Mouse (Mus musculus) embryonic fibroblast, embryonic 13.5 days (primary cell): ENCODE data around the gene Ubc. TPM values are rescaled to one million over a fixed set of nuclear protein-coding genes. Genes with fewer than 3 reads are reported as not detected.
"Not testable (repeated sequence)": the region's sequence is repeated elsewhere in the genome, so short reads cannot be mapped to it uniquely, and the experiment has no call there.

Experiments used
- H3K27ac ChIP-seq: 2 replicates; pipeline ENCODE4 v1.5.1; 2012; ENCODE audit warnings: low read length, control low read depth, inconsistent platforms; ENCODE audit not compliant: insufficient read depth
- H3K4me1 ChIP-seq: 2 replicates; pipeline ENCODE4 v1.6.1; 2011; ENCODE audit warnings: low read length; ENCODE audit not compliant: control insufficient read depth, insufficient read depth
- H3K4me3 ChIP-seq: 2 replicates; pipeline ENCODE4 v1.5.1; 2011; ENCODE audit warnings: mild to moderate bottlenecking, control low read depth, low read length; ENCODE audit not compliant: insufficient read depth
- CTCF ChIP-seq: IDR thresholded peaks from 2 replicates; pipeline ENCODE4 v1.5.1; 2011; ENCODE audit warnings: mild to moderate bottlenecking, control low read depth, low read length, moderate library complexity, borderline replicate concordance; ENCODE audit not compliant: insufficient read depth
- POLR2A ChIP-seq: IDR thresholded peaks from 2 replicates; pipeline ENCODE4 v1.6.1; 2011; ENCODE audit warnings: low read depth, mild to moderate bottlenecking, control low read depth, low read length, moderate library complexity
- polyA plus RNA-seq: library from polyadenylated mRNA; stranded (reverse); fragments of >200 nt; gene quantifications from 2 replicates; pipeline ENCODE4 v1.2.4, GENCODE M21; 2011; ENCODE audit warnings: low read depth; ENCODE audit not compliant: missing spikeins, insufficient read length

The Ubc gene
- polyA plus RNA-seq, 1 experiment: 543 TPM

- Histone ChIP-seq H3K4me3 (no peak overlapping the region), H3K4me1 (peaks cover 3% of the 10 kb centered on the region; the same call in 1 of the 2 replicates), H3K27ac (peak overlapping the region; percentile 99)
- no peak for TF ChIP-seq CTCF
- TF ChIP-seq POLR2A: no peak; the same call in 1 of the 2 replicates
These were observed 1.6 kb upstream of the Ubc start for GRCm38 (mm10) chr5:125391609-125392008.

GRCm38 (mm10) chr5:125390906-125391477, 990 bp upstream of the Ubc start:
- TF ChIP-seq POLR2A (no peak), CTCF (no peak)
- peaks cover 3% of the 10 kb centered on the region; the same call in 1 of the 2 replicates for H3K4me1 ChIP-seq
- H3K27ac ChIP-seq: peak overlapping the region; percentile 99
- no peak overlapping the region for H3K4me3 ChIP-seq

- H3K27ac ChIP-seq: peak within 1 kb of the TSS; percentile 99
- peaks cover 3% of the 10 kb centered on the region; the same call in 1 of the 2 replicates for H3K4me1 ChIP-seq
- TF ChIP-seq POLR2A (peak; percentile 66; the same call in 1 of the 2 replicates), CTCF (no peak)
- peak within 1 kb of the TSS; percentile 99 for H3K4me3 ChIP-seq
These were observed 847 bp downstream of the Ubc start, which contains the start of gene Gm10382 for GRCm38 (mm10) chr5:125389131-125389578. Gene Gm10382 (plus strand): TSS chr5:125389322.

- Histone ChIP-seq H3K27ac (peak overlapping the region; percentile 99), H3K4me1 (peaks cover 3% of the 10 kb centered on the region; the same call in 1 of the 2 replicates), H3K4me3 (peak overlapping the region; percentile 99)
- TF ChIP-seq POLR2A: peak; percentile 60
- TF ChIP-seq CTCF: no peak
These were observed 1.5 kb downstream of the Ubc start for GRCm38 (mm10) chr5:125388358-125389092.

- H3K27ac ChIP-seq, H3K4me1 ChIP-seq: not testable (repeated sequence)
- peak overlapping the region; percentile 23; the same call in 1 of the 2 replicates for H3K4me3 ChIP-seq
These were observed 2.7 kb downstream of the Ubc start for GRCm38 (mm10) chr5:125387295-125387694.

GRCm38 (mm10) chr5:125385215-125385940, 4.6 kb downstream of the Ubc start:
- no peaks in the 10 kb centered on the region for H3K4me1 ChIP-seq
- TF ChIP-seq CTCF: no peak
- no peak; the same call in 1 of the 2 replicates for TF ChIP-seq POLR2A
- H3K4me3 ChIP-seq: peak overlapping the region; percentile 57
- H3K27ac ChIP-seq: no peak overlapping the region; the same call in 1 of the 2 replicates

GRCm38 (mm10) chr5:125384512-125385214, 5.3 kb downstream of the Ubc start:
- Histone ChIP-seq H3K4me1 (no peaks in the 10 kb centered on the region), H3K27ac (no peak overlapping the region; the same call in 1 of the 2 replicates), H3K4me3 (peak overlapping the region; percentile 57)
- TF ChIP-seq POLR2A (peak; percentile 71), CTCF (no peak)

- H3K27ac ChIP-seq: no peak overlapping the region
- H3K4me3 ChIP-seq: no peak overlapping the region
- H3K4me1 ChIP-seq: no peaks in the 10 kb centered on the region
- TF ChIP-seq CTCF (no peak), POLR2A (no peak)
These were observed 6.2 kb downstream of the Ubc start for GRCm38 (mm10) chr5:125383637-125384420.
